Mouse (Mus musculus): ENCODE data around the gene Gm29094. TPM values are rescaled to one million over a fixed set of nuclear protein-coding genes. Genes with fewer than 3 reads are reported as not detected.
"Not testable (repeated sequence)": the region's sequence is repeated elsewhere in the genome, so short reads cannot be mapped to it uniquely, and the experiment has no call there.

Gm29094 gene
- polyA plus RNA-seq, 1 experiment from 2014 or later: not detected

GRCm38 (mm10) chr9:89218174-89218573 is 19.0 kb downstream of the Gm29094 start:
- WGBS: 80% methylated on average over 4 of the region's 4 CpGs

GRCm38 (mm10) chr9:89219668-89220067 is 20.5 kb downstream of the Gm29094 start:
- DNase-seq (ENCODE audit: extremely low spot score, low spot score); H3K4me3 ChIP-seq; H3K36me3 ChIP-seq (replicated peaks); H3K4me1 ChIP-seq; H3K27me3 ChIP-seq (ENCODE audit: poor library complexity, severe bottlenecking); H3K27ac ChIP-seq; H3K9me3 ChIP-seq: not testable (repeated sequence)
- WGBS: 96% methylated on average over 3 of the region's 4 CpGs

More at GRCm38 (mm10) chr9:89218174-89218573, 19.0 kb downstream of the Gm29094 start:
- H3K9me3 ChIP-seq; DNase-seq (ENCODE audit: extremely low spot score, low spot score); H3K36me3 ChIP-seq (replicated peaks); H3K27ac ChIP-seq; H3K4me3 ChIP-seq; H3K27me3 ChIP-seq (ENCODE audit: poor library complexity, severe bottlenecking); H3K4me1 ChIP-seq: not testable (repeated sequence)

GRCm38 (mm10) chr9:89220704-89221287 is 21.6 kb downstream of the Gm29094 start:
- H3K9me3 ChIP-seq; H3K36me3 ChIP-seq (replicated peaks); H3K27me3 ChIP-seq (ENCODE audit: poor library complexity, severe bottlenecking); H3K4me1 ChIP-seq; H3K27ac ChIP-seq; DNase-seq (ENCODE audit: extremely low spot score, low spot score); H3K4me3 ChIP-seq: not testable (repeated sequence)
- 91% methylated on average over 6 of the region's 6 CpGs for WGBS

- no peak overlapping the region for H3K4me3 ChIP-seq
- WGBS: 67% methylated on average over 4 of the region's 4 CpGs
- no peak for DNase-seq (ENCODE audit: extremely low spot score, low spot score)
- no peaks in the 10 kb centered on the region for H3K4me1 ChIP-seq
- no peak overlapping the region for H3K27ac ChIP-seq
- H3K36me3 ChIP-seq (replicated peaks): no peaks in the 10 kb centered on the region
- no peaks in the 10 kb centered on the region for H3K27me3 ChIP-seq (ENCODE audit: poor library complexity, severe bottlenecking)
- H3K9me3 ChIP-seq: no peaks in the 10 kb centered on the region
Observed at GRCm38 (mm10) chr9:89226071-89226470, 26.9 kb downstream of the Gm29094 start.

- 92% methylated on average over 7 of the region's 7 CpGs for WGBS
- no peaks in the 10 kb centered on the region for H3K4me1 ChIP-seq
- H3K4me3 ChIP-seq: no peak overlapping the region
Observed at GRCm38 (mm10) chr9:89228122-89228521, 28.9 kb downstream of the Gm29094 start.

GRCm38 (mm10) chr9:89230897-89231497 is 31.8 kb downstream of the Gm29094 start:
- not testable (repeated sequence) for H3K27ac ChIP-seq; H3K4me1 ChIP-seq; H3K9me3 ChIP-seq; H3K4me3 ChIP-seq; H3K27me3 ChIP-seq (ENCODE audit: poor library complexity, severe bottlenecking); H3K36me3 ChIP-seq (replicated peaks); DNase-seq (ENCODE audit: extremely low spot score, low spot score)
- WGBS: 72% methylated on average over 2 of the region's 2 CpGs

More at GRCm38 (mm10) chr9:89228122-89228521, 28.9 kb downstream of the Gm29094 start:
- Histone ChIP-seq H3K27ac (no peak overlapping the region), H3K36me3 (replicated peaks) (no peaks in the 10 kb centered on the region), H3K9me3 (no peaks in the 10 kb centered on the region), H3K27me3 (ENCODE audit: poor library complexity, severe bottlenecking) (no peaks in the 10 kb centered on the region)
- no peak for DNase-seq (ENCODE audit: extremely low spot score, low spot score)

GRCm38 (mm10) chr9:89237131-89237530 is 38.0 kb downstream of the Gm29094 start:
- DNase-seq (ENCODE audit: extremely low spot score, low spot score); H3K4me3 ChIP-seq; H3K4me1 ChIP-seq; H3K27me3 ChIP-seq (ENCODE audit: poor library complexity, severe bottlenecking); H3K27ac ChIP-seq; H3K36me3 ChIP-seq (replicated peaks); H3K9me3 ChIP-seq: not testable (repeated sequence)
- WGBS: 88% methylated on average over 4 of the region's 4 CpGs

GRCm38 (mm10) chr9:89238976-89239505 is 39.9 kb downstream of the Gm29094 start:
- DNase-seq (ENCODE audit: extremely low spot score, low spot score); H3K36me3 ChIP-seq (replicated peaks); H3K4me3 ChIP-seq; H3K27me3 ChIP-seq (ENCODE audit: poor library complexity, severe bottlenecking); H3K27ac ChIP-seq; H3K4me1 ChIP-seq; H3K9me3 ChIP-seq: not testable (repeated sequence)
- WGBS: 91% methylated on average over 5 of the region's 5 CpGs

- 90% methylated on average over 3 of the region's 3 CpGs for WGBS
- not testable (repeated sequence) for DNase-seq (ENCODE audit: extremely low spot score, low spot score); H3K27me3 ChIP-seq (ENCODE audit: poor library complexity, severe bottlenecking); H3K4me3 ChIP-seq; H3K27ac ChIP-seq; H3K9me3 ChIP-seq; H3K4me1 ChIP-seq; H3K36me3 ChIP-seq (replicated peaks)
Observed at GRCm38 (mm10) chr9:89240516-89241019, 41.4 kb downstream of the Gm29094 start.

- no peaks in the 10 kb centered on the region for H3K9me3 ChIP-seq
Observed at GRCm38 (mm10) chr9:89253400-89253799, 54.2 kb downstream of the Gm29094 start.

GRCm38 (mm10) chr9:89256556-89257335 is 57.6 kb downstream of the Gm29094 start:
- no peaks in the 10 kb centered on the region for H3K4me1 ChIP-seq
- WGBS: 92% methylated on average over 12 of the region's 12 CpGs
- no peak overlapping the region for H3K4me3 ChIP-seq
- H3K27me3 ChIP-seq (ENCODE audit: poor library complexity, severe bottlenecking): no peaks in the 10 kb centered on the region
- H3K27ac ChIP-seq: no peak overlapping the region
- DNase-seq (ENCODE audit: extremely low spot score, low spot score): no peak
- H3K36me3 ChIP-seq (replicated peaks): no peaks in the 10 kb centered on the region
- no peaks in the 10 kb centered on the region for H3K9me3 ChIP-seq

More at GRCm38 (mm10) chr9:89253400-89253799, 54.2 kb downstream of the Gm29094 start:
- DNase-seq (ENCODE audit: extremely low spot score, low spot score): no peak
- no peaks in the 10 kb centered on the region for H3K4me1 ChIP-seq
- whole genome bisulfite sequencing: 85% methylated on average over 2 of the region's 2 CpGs
- H3K4me3 ChIP-seq: no peak overlapping the region
- H3K36me3 ChIP-seq (replicated peaks): no peaks in the 10 kb centered on the region
- no peaks in the 10 kb centered on the region for H3K27me3 ChIP-seq (ENCODE audit: poor library complexity, severe bottlenecking)
- H3K27ac ChIP-seq: no peak overlapping the region

GRCm38 (mm10) chr9:89263968-89264367 is 64.8 kb downstream of the Gm29094 start:
- 90% methylated on average over 3 of the region's 3 CpGs for WGBS

GRCm38 (mm10) chr9:89264571-89264970 is 65.4 kb downstream of the Gm29094 start:
- DNase-seq (ENCODE audit: extremely low spot score, low spot score): no peak
- Histone ChIP-seq H3K27me3 (ENCODE audit: poor library complexity, severe bottlenecking) (no peaks in the 10 kb centered on the region), H3K27ac (no peak overlapping the region), H3K4me3 (no peak overlapping the region), H3K4me1 (no peaks in the 10 kb centered on the region), H3K36me3 (replicated peaks) (no peaks in the 10 kb centered on the region), H3K9me3 (peaks cover 2% of the 10 kb centered on the region; the same call in 1 of the 2 replicates)
- 85% methylated on average over 1 of the region's 1 CpGs for WGBS

More at GRCm38 (mm10) chr9:89263968-89264367, 64.8 kb downstream of the Gm29094 start:
- Histone ChIP-seq H3K9me3 (no peaks in the 10 kb centered on the region), H3K4me3 (no peak overlapping the region), H3K36me3 (replicated peaks) (no peaks in the 10 kb centered on the region), H3K4me1 (no peaks in the 10 kb centered on the region), H3K27ac (no peak overlapping the region), H3K27me3 (ENCODE audit: poor library complexity, severe bottlenecking) (no peaks in the 10 kb centered on the region)
- DNase-seq (ENCODE audit: extremely low spot score, low spot score): no peak

Data from forebrain, embryonic 10.5 days (tissue).